Mouse (Mus musculus) heart, postnatal 10 days (tissue): Measurements from ENCODE around the gene Map3k21. TPM values are rescaled to one million over a fixed set of nuclear protein-coding genes. Genes with fewer than 3 reads are reported as not detected.

Experiments used
- DNase-seq, 2 experiments: peaks; one replicate each; pipeline ENCODE4 v3.0.0; 2021
- intact Hi-C: fragments of 180-260 bp; cut with DNase I; formaldehyde crosslinking; loops from one replicate; pipeline ENCODE4 v1.15.1; 2025
- total RNA-seq, 2 experiments: library from RNA; stranded (reverse); gene quantifications; 2 replicates each; pipeline ENCODE4 v1.2.3; 2021

Map3k21 gene
- total RNA-seq, 2 experiments from 2014 or later: 0.26 to 0.27 TPM

GRCm38 (mm10) chr8:125959363-125959771 is 49.1 kb downstream of the Map3k21 start:
- intact Hi-C loops: loop anchor here (10.0 kb wide), 1 partner anchor 295 kb away; no protein-coding TSS in a partner anchor
- no peak for DNase-seq

GRCm38 (mm10) chr8:125960037-125960436 is 49.8 kb downstream of the Map3k21 start:
- intact Hi-C loops: no loop called here
- no peak for DNase-seq

GRCm38 (mm10) chr8:125961790-125962189 is 51.5 kb downstream of the Map3k21 start:
- intact Hi-C loops: no loop called here
- no peak for DNase-seq

- intact Hi-C loops: no loop called here
- no peak for DNase-seq
Measured at GRCm38 (mm10) chr8:125963807-125964211, 53.6 kb downstream of the Map3k21 start.

GRCm38 (mm10) chr8:125971336-125971735 is 61.1 kb downstream of the Map3k21 start:
- DNase-seq: no peak
- intact Hi-C loops: no loop called here

GRCm38 (mm10) chr8:125975981-125976380 is 65.7 kb downstream of the Map3k21 start:
- DNase-seq: no peak
- intact Hi-C loops: no loop called here

GRCm38 (mm10) chr8:125980826-125981225 is 70.6 kb downstream of the Map3k21 start:
- intact Hi-C loops: no loop called here
- DNase-seq: no peak

- DNase-seq: no peak
- intact Hi-C loops: no loop called here
Measured at GRCm38 (mm10) chr8:125983515-125983914, 73.3 kb downstream of the Map3k21 start.

- DNase-seq: no peak
- intact Hi-C loops: no loop called here
Measured at GRCm38 (mm10) chr8:125984140-125984539, 73.9 kb downstream of the Map3k21 start.

GRCm38 (mm10) chr8:125985364-125985763 is 75.1 kb downstream of the Map3k21 start:
- intact Hi-C loops: no loop called here
- DNase-seq: no peak

- DNase-seq: no peak
- intact Hi-C loops: no loop called here
Measured at GRCm38 (mm10) chr8:125986999-125987589, 76.8 kb downstream of the Map3k21 start.

GRCm38 (mm10) chr8:125987996-125988395 is 77.7 kb downstream of the Map3k21 start:
- intact Hi-C loops: no loop called here
- DNase-seq: no peak

- intact Hi-C loops: no loop called here
- DNase-seq: no peak
Measured at GRCm38 (mm10) chr8:125993636-125994035, 83.4 kb downstream of the Map3k21 start.

- peak; percentile 8 to 11 for DNase-seq
- intact Hi-C loops: no loop called here
Measured at GRCm38 (mm10) chr8:125995101-125995986, 85.1 kb downstream of the Map3k21 start, which contains the start of gene Kcnk1. TSS of gene Kcnk1 (plus strand) at chr8:125995170.

GRCm38 (mm10) chr8:125996031-125996839 is 86.0 kb downstream of the Map3k21 start:
- intact Hi-C loops: no loop called here
- DNase-seq: no peak

GRCm38 (mm10) chr8:125996980-125997379 is 86.7 kb downstream of the Map3k21 start:
- intact Hi-C loops: no loop called here
- no peak for DNase-seq

Other genes with a start within 250 kb of the Map3k21 start
- gene Map10, start 240.6 kb upstream of the Map3k21 start, total RNA-seq: 1 to 10 TPM; 5.8 to 6.5 TPM
- 10 to 100 TPM; 16.6 to 19.5 TPM for gene Ntpcr, start 180.5 kb upstream of the Map3k21 start, total RNA-seq
- under 1 TPM; 0.45 TPM for gene Pcnx2, start 12.1 kb upstream of the Map3k21 start, total RNA-seq
- gene Kcnk1, start 84.7 kb downstream of the Map3k21 start, total RNA-seq: under 1 TPM; 0.15 to 0.19 TPM